Mouse (Mus musculus) frontal cortex, postnatal 25 days (tissue): Measurements from ENCODE around the gene Sgip1.

Source experiments
- DNase-seq, 2 experiments: peaks; one replicate each; pipeline ENCODE4 v3.0.0; 2022; ENCODE audit warnings: low spot score in 2 of 2

The Sgip1 gene

GRCm38 (mm10) chr4:102741287-102741686 is at the start of gene Sgip1:
Gene Sgip1 (plus strand): TSS chr4:102741297.
- no peak for DNase-seq

DNA sequence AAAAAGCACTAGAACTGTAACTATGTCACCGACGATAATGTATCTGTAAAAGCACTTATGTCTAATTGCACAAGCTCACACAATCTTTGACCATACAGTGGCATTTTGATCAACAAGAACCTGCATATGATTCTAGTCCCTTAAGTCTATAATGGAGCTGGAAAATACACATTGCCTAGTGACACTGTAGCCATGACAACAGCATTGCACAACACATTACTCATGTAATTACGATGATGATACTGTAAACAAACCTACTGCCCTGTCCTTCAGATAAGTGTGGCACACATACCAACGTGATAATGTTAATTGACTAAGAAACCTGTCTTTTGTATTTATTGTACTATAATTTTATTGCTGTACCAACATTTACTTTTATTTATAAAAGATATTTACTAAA is 49.7 kb upstream of the Sgip1 start:
- no peak for DNase-seq

DNA sequence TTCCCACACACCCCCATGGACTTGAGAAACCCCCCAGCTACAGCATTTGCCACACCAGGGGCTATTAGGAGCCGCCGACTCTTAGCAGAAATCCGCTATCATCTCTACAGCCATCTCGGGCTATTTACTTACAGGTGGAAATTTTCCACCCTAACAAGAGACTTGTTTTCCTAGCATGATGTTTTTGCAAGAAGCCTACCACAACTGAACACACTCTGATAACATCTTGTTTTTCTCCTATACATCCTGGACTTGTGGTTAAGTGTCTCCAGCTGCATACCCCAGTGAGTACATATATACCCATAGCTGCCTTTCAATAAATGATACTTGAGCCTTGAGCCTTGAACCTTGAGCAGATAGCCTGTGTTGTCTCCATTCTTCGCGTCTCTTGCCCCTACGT is 43.1 kb upstream of the Sgip1 start:
- no peak for DNase-seq

- DNase-seq: no peak
Observed at GRCm38 (mm10) chr4:102711731-102712130, 29.4 kb upstream of the Sgip1 start.

- no peak for DNase-seq
Observed at GRCm38 (mm10) chr4:102715532-102715931, 25.6 kb upstream of the Sgip1 start.

GRCm38 (mm10) chr4:102717123-102717828 is 23.8 kb upstream of the Sgip1 start:
- no peak for DNase-seq

DNA sequence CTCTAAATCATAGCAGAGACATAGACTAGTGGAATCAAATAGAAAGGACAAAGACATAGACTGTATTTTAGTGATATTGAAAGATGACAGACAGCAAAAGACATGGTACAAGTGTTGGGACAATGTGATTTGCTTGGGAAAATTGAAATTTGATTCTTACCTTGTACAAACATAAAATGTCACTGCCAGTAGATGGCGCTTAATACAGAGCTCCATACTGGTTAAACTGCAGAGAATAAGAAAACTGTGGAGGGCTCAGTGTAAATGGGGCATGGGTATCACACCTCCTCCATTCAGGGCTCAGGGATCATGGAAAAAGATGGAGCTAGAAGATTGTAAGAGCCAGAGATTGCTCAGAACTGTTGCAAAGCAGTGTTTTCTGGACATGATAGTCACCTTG is 21.6 kb upstream of the Sgip1 start:
- DNase-seq: no peak

- DNase-seq: no peak
Observed at GRCm38 (mm10) chr4:102719951-102720350, 21.1 kb upstream of the Sgip1 start.

- DNase-seq: no peak
Observed at GRCm38 (mm10) chr4:102724442-102724841, 16.7 kb upstream of the Sgip1 start.

DNA sequence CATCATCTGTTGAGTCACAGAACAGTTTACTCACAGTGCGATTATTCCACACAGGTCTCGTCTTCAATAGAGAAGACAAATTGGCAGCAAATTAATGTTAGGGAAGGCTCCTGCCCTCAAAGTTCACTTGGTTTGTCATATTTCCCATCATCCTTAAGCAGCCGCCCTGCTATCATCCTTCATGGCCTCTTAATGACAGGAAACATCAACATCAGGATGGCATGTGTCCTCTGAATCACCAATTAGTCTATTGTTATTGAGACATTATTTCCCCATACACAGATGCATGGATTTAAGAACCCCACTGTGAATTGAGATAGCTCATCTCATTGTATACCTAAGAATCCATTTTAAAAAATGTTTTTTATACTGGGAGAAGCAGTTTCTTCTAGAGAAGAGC is 10.1 kb upstream of the Sgip1 start:
- DNase-seq: no peak

- DNase-seq: no peak
Observed at GRCm38 (mm10) chr4:102734022-102734657, 7.0 kb upstream of the Sgip1 start.

DNA sequence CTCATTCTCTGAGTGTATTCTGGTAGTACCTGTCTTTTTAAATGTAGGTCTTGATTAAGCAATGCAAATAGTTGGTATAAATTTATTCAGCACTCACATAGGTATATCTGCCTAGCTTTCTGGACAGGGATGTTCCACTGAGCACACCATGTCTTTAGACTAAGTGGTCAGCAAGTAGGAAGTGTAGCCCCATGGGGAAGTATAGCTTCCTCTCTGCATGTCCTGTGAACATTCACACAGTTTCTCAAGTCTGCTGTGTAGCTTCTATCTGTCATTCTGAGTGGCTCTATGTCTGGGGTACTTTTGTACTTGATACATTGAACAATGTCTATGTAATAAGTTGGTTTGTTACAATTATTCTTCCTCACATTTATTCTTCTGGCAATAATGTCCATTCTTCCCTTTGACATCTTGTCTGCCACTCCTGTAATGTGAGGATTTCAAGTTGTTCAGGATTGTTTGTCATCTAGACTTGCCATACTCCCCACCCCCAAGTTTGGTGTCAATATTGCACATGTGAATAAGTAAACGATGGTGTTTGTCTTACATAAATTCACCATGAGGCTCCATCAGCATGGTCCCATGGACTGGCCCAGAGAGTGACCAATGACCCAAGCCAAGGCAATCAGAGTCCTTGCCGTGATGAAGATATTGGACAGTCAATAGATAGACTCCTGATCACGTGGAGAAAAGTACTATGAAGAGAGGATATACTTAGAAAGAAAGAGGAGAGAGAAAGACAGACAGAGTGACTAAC is 12.4 kb downstream of the Sgip1 start:
- DNase-seq: no peak

GRCm38 (mm10) chr4:102759095-102759890 is 18.2 kb downstream of the Sgip1 start:
- peak; percentile 48 to 53 for DNase-seq

- peak; percentile 78 to 83 for DNase-seq
Observed at GRCm38 (mm10) chr4:102760042-102760821, 19.1 kb downstream of the Sgip1 start.

- DNase-seq: no peak
Observed at GRCm38 (mm10) chr4:102762075-102762474, 21.0 kb downstream of the Sgip1 start.

DNA sequence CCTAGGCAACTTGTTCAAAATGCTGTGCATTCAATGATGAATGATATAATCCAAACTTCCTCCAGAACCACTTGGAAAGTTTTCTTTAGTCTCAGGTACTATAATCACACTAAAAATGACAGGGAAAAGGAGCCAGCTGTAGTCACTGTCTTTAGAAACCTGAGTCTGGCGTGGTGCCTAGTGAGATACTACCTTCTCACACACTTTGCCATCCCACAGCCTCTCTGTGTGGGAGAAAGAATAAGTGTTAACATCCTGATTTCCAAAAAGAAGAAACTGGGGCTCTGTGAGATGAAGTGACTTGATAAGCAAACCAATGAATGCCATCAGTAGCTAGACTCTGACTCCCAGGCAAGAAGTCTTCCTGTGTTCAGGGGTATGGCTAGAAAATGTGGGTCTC is 28.0 kb downstream of the Sgip1 start:
- DNase-seq: no peak

DNA sequence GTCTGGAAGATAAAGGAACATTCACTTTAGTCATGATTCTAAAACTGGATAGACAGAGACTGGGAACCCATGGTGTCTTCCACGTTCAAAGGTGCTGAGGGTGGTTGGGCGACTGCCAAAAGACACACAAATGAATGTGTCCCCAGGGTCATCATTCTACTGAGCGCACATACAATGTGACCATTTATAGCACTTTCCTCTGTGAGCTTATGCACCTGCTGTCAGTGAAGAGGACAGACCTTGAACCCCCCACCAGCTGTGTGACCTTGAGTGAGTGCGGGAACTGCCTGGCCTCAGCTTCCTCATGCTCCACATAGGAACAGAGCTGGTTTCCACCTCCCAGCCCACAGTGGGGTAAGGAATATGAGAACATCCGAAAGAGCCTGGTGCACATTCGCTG is 28.8 kb downstream of the Sgip1 start:
- DNase-seq: no peak

- DNase-seq: no peak
Observed at GRCm38 (mm10) chr4:102771598-102772357, 30.7 kb downstream of the Sgip1 start.

- no peak for DNase-seq
Observed at GRCm38 (mm10) chr4:102773225-102773624, 32.1 kb downstream of the Sgip1 start.

GRCm38 (mm10) chr4:102773841-102774240 is 32.7 kb downstream of the Sgip1 start:
- no peak for DNase-seq
